Mouse (Mus musculus) embryonic facial prominence, embryonic 13.5 days (tissue): ENCODE results near the gene Map3k5. TPM values are rescaled to one million over a fixed set of nuclear protein-coding genes. Genes with fewer than 3 reads are reported as not detected.

Experiments
- polyA plus RNA-seq: library from polyadenylated mRNA; unstranded; fragments of >200 nt; fragmentation: Nextera tagmentation; extraction: Ambion mirVana; gene quantifications from 2 replicates; pipeline ENCODE4 v1.2.1, GENCODE M21; 2015

Gene Map3k5
- polyA plus RNA-seq, 1 experiment from 2014 or later, result 2.0 TPM

Other genes starting within 250 kb of the Map3k5 start
- 0.17 and 0.18 TPM in 2 replicates for gene Il20ra, start 221.9 kb upstream of the Map3k5 start, polyA plus RNA-seq
- gene Slc35d3, start 83.0 kb upstream of the Map3k5 start, polyA plus RNA-seq, result 0.27 and 0.48 TPM in 2 replicates
- gene Pex7, start 26.8 kb upstream of the Map3k5 start, polyA plus RNA-seq, result 21.5 and 24.9 TPM in 2 replicates
- gene Map7, start 214.0 kb downstream of the Map3k5 start, polyA plus RNA-seq, result 12.6 and 13.7 TPM in 2 replicates